Mouse (Mus musculus) CH12.LX (cell line): ENCODE measurements around the gene St3gal3.

Experiments used
- BHLHE40 ChIP-seq: IDR thresholded peaks from 2 replicates; pipeline ENCODE4 v1.6.1; 2011; ENCODE audit warnings: mild to moderate bottlenecking, low read depth, low read length, improper control_type of control experiment
- CHD2 ChIP-seq: IDR thresholded peaks from 2 replicates; pipeline ENCODE4 v1.6.1; 2011; ENCODE audit warnings: low read length, improper control_type of control experiment
- CTCF ChIP-seq, 2 experiments: IDR thresholded peaks in 1 of 2; conservative IDR thresholded peaks in 1 of 2; 2 replicates each; pipeline ENCODE4 v1.5.1; 2011 to 2012; ENCODE audit warnings: low read depth in 2 of 2, low read length in 2 of 2, improper control_type of control experiment in 1 of 2, inconsistent platforms in 1 of 2, mild to moderate bottlenecking in 1 of 2, moderate library complexity in 1 of 2
- ELF1 ChIP-seq: IDR thresholded peaks from 2 replicates; pipeline ENCODE4 v1.6.1; 2014; ENCODE audit warnings: low read depth, mild to moderate bottlenecking, inconsistent platforms, low read length, improper control_type of control experiment
- GABPA ChIP-seq: IDR thresholded peaks from 2 replicates; pipeline ENCODE4 v1.6.1; 2012; ENCODE audit warnings: low read depth, low read length, improper control_type of control experiment, inconsistent platforms; ENCODE audit not compliant: insufficient replicate concordance
- MAFK ChIP-seq: IDR thresholded peaks from 2 replicates; pipeline ENCODE4 v1.6.1; 2011; ENCODE audit warnings: low read length, improper control_type of control experiment; ENCODE audit not compliant: insufficient replicate concordance
- MXI1 ChIP-seq: IDR thresholded peaks from 2 replicates; pipeline ENCODE4 v1.6.1; 2011; ENCODE audit warnings: mild to moderate bottlenecking, low read depth, low read length, improper control_type of control experiment
- NRF1 ChIP-seq: IDR thresholded peaks from 2 replicates; pipeline ENCODE4 v1.6.1; 2014; ENCODE audit warnings: low read depth, mild to moderate bottlenecking, inconsistent platforms, low read length, improper control_type of control experiment, moderate library complexity
- POLR2A ChIP-seq: IDR thresholded peaks from 2 replicates; pipeline ENCODE4 v1.6.1; 2011; ENCODE audit warnings: low read depth, mild to moderate bottlenecking, improper control_type of control experiment, low read length
- RCOR1 ChIP-seq: conservative IDR thresholded peaks from 2 replicates; pipeline ENCODE4 v1.6.1; 2012; ENCODE audit warnings: low read depth, mild to moderate bottlenecking, inconsistent platforms, low read length, improper control_type of control experiment
- USF1 ChIP-seq: IDR thresholded peaks from 2 replicates; pipeline ENCODE4 v1.6.1; 2014; ENCODE audit warnings: low read depth, mild to moderate bottlenecking, inconsistent platforms, low read length, improper control_type of control experiment

GRCm38 (mm10) chr4:117904094-117904493, 230.6 kb downstream of the St3gal3 start:
- no peak for TF ChIP-seq CTCF (conservative IDR thresholded peaks at IDR 0.05 in 1 of 2, IDR thresholded peaks at IDR 0.05 in 1 of 2; ENCODE audit: low read depth in 2 of 2, low read length in 2 of 2)
- no peak for TF ChIP-seq POLR2A
- TF ChIP-seq CHD2: no peak
- TF ChIP-seq NRF1: no peak
- no peak for TF ChIP-seq MXI1
- TF ChIP-seq USF1: no peak
- TF ChIP-seq MAFK: no peak
- TF ChIP-seq BHLHE40: no peak
- TF ChIP-seq GABPA: no peak
- no peak for TF ChIP-seq RCOR1
- TF ChIP-seq ELF1: no peak
